Mouse (Mus musculus) erythroblast, embryonic 14.5 days (primary cell): ENCODE results near the gene Pisd. TPM values are rescaled to one million over a fixed set of nuclear protein-coding genes. Genes with fewer than 3 reads are reported as not detected.
"Not testable (repeated sequence)": the region's sequence is repeated elsewhere in the genome, so short reads cannot be mapped to it uniquely, and the experiment has no call there.

Experiments
- H3K27me3 ChIP-seq: 2 replicates; pipeline ENCODE4 v1.6.1; 2012; ENCODE audit warnings: inconsistent platforms; ENCODE audit not compliant: control insufficient read depth
- H3K36me3 ChIP-seq: 2 replicates; pipeline ENCODE4 v1.6.1; 2012; ENCODE audit warnings: mild to moderate bottlenecking, inconsistent platforms; ENCODE audit not compliant: control insufficient read depth
- H3K4me1 ChIP-seq: 2 replicates; pipeline ENCODE4 v1.6.1; 2012; ENCODE audit warnings: inconsistent platforms; ENCODE audit not compliant: control insufficient read depth
- H3K4me3 ChIP-seq: replicated peaks from 2 replicates; pipeline ENCODE3; 2012; ENCODE audit warnings: moderate library complexity, mild to moderate bottlenecking, inconsistent platforms
- H3K9me3 ChIP-seq: 2 replicates; pipeline ENCODE4 v1.6.1; 2012; ENCODE audit warnings: low read length, inconsistent platforms, mixed read lengths; ENCODE audit not compliant: control insufficient read depth
- GATA1 ChIP-seq: IDR thresholded peaks from 2 replicates; pipeline ENCODE4 v1.6.1; 2012; ENCODE audit warnings: low read length, inconsistent platforms, mixed read lengths
- TAL1 ChIP-seq: IDR thresholded peaks from 3 replicates; pipeline ENCODE4 v1.6.1; 2012; ENCODE audit warnings: low read length, inconsistent platforms, mixed read lengths
- polyA plus RNA-seq: library from polyadenylated mRNA; stranded (reverse); fragments of >175 nt; gene quantifications from 2 replicates; pipeline ENCODE4 v1.2.3, GENCODE M21; 2012

Pisd gene
- polyA plus RNA-seq: 0.07 and 0.11 TPM in 2 replicates

- Histone ChIP-seq H3K4me3 (peak within 1 kb of the TSS; percentile 93), H3K27me3 (no peaks in the 10 kb centered on the region), H3K36me3 (peaks cover 20% of the 10 kb centered on the region), H3K4me1 (peaks cover 22% of the 10 kb centered on the region), H3K9me3 (no peaks in the 10 kb centered on the region)
- no peak for TF ChIP-seq GATA1
- no peak for TF ChIP-seq TAL1
Observed at GRCm38 (mm10) chr5:32785313-32785915, at the start of gene Pisd. TSS of gene Pisd (minus strand) at chr5:32785646.

- TF ChIP-seq TAL1: no peak
- TF ChIP-seq GATA1: no peak
- no peaks in the 10 kb centered on the region for H3K9me3 ChIP-seq
- no peaks in the 10 kb centered on the region for H3K27me3 ChIP-seq
- H3K4me3 ChIP-seq: no peak overlapping the region
- peaks cover 94% of the 10 kb centered on the region for H3K36me3 ChIP-seq
- H3K4me1 ChIP-seq: no peaks in the 10 kb centered on the region; the same call in 1 of the 2 replicates
Observed at GRCm38 (mm10) chr5:32834497-32834896, 49.1 kb upstream of the Pisd start.

- H3K36me3 ChIP-seq: peaks cover 95% of the 10 kb centered on the region
Observed at GRCm38 (mm10) chr5:32830054-32830453, 44.6 kb upstream of the Pisd start.

GRCm38 (mm10) chr5:32828766-32829165, 43.3 kb upstream of the Pisd start:
- H3K4me3 ChIP-seq, H3K27me3 ChIP-seq, H3K4me1 ChIP-seq, H3K9me3 ChIP-seq: not testable (repeated sequence)
- H3K36me3 ChIP-seq: peaks cover 84% of the 10 kb centered on the region

More at GRCm38 (mm10) chr5:32830054-32830453, 44.6 kb upstream of the Pisd start:
- Histone ChIP-seq H3K4me3 (no peak overlapping the region), H3K4me1 (no peaks in the 10 kb centered on the region; the same call in 1 of the 2 replicates), H3K9me3 (no peaks in the 10 kb centered on the region), H3K27me3 (no peaks in the 10 kb centered on the region)
- TF ChIP-seq GATA1 (no peak), TAL1 (no peak)

GRCm38 (mm10) chr5:32827009-32827408, 41.6 kb upstream of the Pisd start, which contains the start of gene Gm20671:
TSS of gene Gm20671 (minus strand) at chr5:32827109.
- no peak for TF ChIP-seq GATA1
- TF ChIP-seq TAL1: no peak
- no peaks in the 10 kb centered on the region for H3K27me3 ChIP-seq
- no peaks in the 10 kb centered on the region for H3K4me1 ChIP-seq
- peaks cover 83% of the 10 kb centered on the region for H3K36me3 ChIP-seq
- no peaks in the 10 kb centered on the region for H3K9me3 ChIP-seq
- H3K4me3 ChIP-seq: no peak within 1 kb of the TSS

GRCm38 (mm10) chr5:32820471-32820870, 35.0 kb upstream of the Pisd start:
- Histone ChIP-seq H3K4me1 (no peaks in the 10 kb centered on the region), H3K4me3 (no peak overlapping the region), H3K36me3 (peaks cover 76% of the 10 kb centered on the region), H3K27me3 (no peaks in the 10 kb centered on the region), H3K9me3 (no peaks in the 10 kb centered on the region)
- TF ChIP-seq TAL1 (no peak), GATA1 (no peak)

- no peaks in the 10 kb centered on the region for H3K4me1 ChIP-seq
- H3K27me3 ChIP-seq: no peaks in the 10 kb centered on the region
- no peak overlapping the region for H3K4me3 ChIP-seq
- TF ChIP-seq GATA1: no peak
- TF ChIP-seq TAL1: no peak
- H3K9me3 ChIP-seq: no peaks in the 10 kb centered on the region
- H3K36me3 ChIP-seq: peaks cover 81% of the 10 kb centered on the region
Observed at GRCm38 (mm10) chr5:32815396-32815795, 29.9 kb upstream of the Pisd start.

GRCm38 (mm10) chr5:32786454-32786853, 1.0 kb upstream of the Pisd start:
- not testable (repeated sequence) for H3K9me3 ChIP-seq, H3K4me3 ChIP-seq, H3K27me3 ChIP-seq
- H3K36me3 ChIP-seq: peaks cover 30% of the 10 kb centered on the region
- H3K4me1 ChIP-seq: peaks cover 20% of the 10 kb centered on the region

- TF ChIP-seq GATA1: no peak
- no peak for TF ChIP-seq TAL1
- Histone ChIP-seq H3K9me3 (no peaks in the 10 kb centered on the region), H3K4me1 (peaks cover 22% of the 10 kb centered on the region), H3K36me3 (peaks cover 15% of the 10 kb centered on the region), H3K4me3 (peak overlapping the region; percentile 93), H3K27me3 (no peaks in the 10 kb centered on the region)
Observed at GRCm38 (mm10) chr5:32784726-32785125, 720 bp downstream of the Pisd start.

- TF ChIP-seq GATA1: no peak
- TF ChIP-seq TAL1: no peak
Observed at GRCm38 (mm10) chr5:32781596-32781995, 3.9 kb downstream of the Pisd start.

More at GRCm38 (mm10) chr5:32781596-32781995, 3.9 kb downstream of the Pisd start:
- H3K27me3 ChIP-seq: no peaks in the 10 kb centered on the region
- H3K9me3 ChIP-seq: no peaks in the 10 kb centered on the region
- peaks cover 22% of the 10 kb centered on the region for H3K4me1 ChIP-seq
- H3K36me3 ChIP-seq: no peaks in the 10 kb centered on the region
- H3K4me3 ChIP-seq: no peak overlapping the region
